Mouse (Mus musculus) megakaryocyte, embryonic 14.5 days (primary cell): ENCODE results near the gene Capg.

Source experiments
- FLI1 ChIP-seq: IDR thresholded peaks from 2 replicates; pipeline ENCODE4 v1.6.1; 2012; ENCODE audit warnings: low read length, inconsistent platforms, mixed read lengths
- GATA1 ChIP-seq: IDR thresholded peaks from 3 replicates; pipeline ENCODE4 v1.6.1; 2012; ENCODE audit warnings: mixed read lengths, low read length, inconsistent platforms, borderline replicate concordance

DNA sequence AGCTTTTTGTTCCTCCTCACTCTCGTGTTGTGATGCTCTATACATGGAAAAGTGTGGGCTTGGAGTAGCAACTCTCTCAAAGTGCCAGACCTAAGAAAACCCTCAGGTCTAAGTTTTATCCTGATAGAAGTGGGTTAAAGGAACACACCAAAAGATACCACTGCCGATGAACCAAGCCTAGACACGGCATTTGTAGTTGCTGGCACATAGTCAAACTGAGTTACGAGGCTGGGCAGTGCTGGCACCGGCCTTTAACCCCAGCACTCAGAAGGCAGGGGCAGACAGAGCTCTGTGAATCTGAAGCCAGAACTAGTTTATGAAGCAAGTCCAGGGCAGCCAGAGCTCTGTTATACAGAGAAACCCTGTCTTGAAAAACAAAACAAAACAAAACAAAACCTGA is 63.5 kb downstream of the Capg start:
- no peak for TF ChIP-seq GATA1
- TF ChIP-seq FLI1, result no peak
